Mouse (Mus musculus) CH12.LX (cell line): Measurements from ENCODE around the gene Col27a1. TPM values are rescaled to one million over a fixed set of nuclear protein-coding genes. Genes with fewer than 3 reads are reported as not detected.

Experiments used
- DNase-seq: peaks from one replicate; pipeline ENCODE4 v3.0.0-alpha.2; 2013; ENCODE audit errors: extremely low read depth
- H3K27ac ChIP-seq: 2 replicates; pipeline ENCODE4 v1.5.1; 2012; ENCODE audit warnings: low read depth, mild to moderate bottlenecking, control low read depth, moderate library complexity; ENCODE audit not compliant: insufficient read depth
- H3K27me3 ChIP-seq: replicated peaks from 2 replicates; pipeline ENCODE3; 2012; ENCODE audit warnings: inconsistent platforms
- H3K36me3 ChIP-seq, 2 experiments: replicated peaks in 1 of 2; 2 replicates each; pipeline versions ENCODE3 to v1.6.1; 2012; ENCODE audit warnings: inconsistent platforms in 1 of 2, low read length in 1 of 2, mild to moderate bottlenecking in 1 of 2, mixed read lengths in 1 of 2, moderate library complexity in 1 of 2; ENCODE audit not compliant: control insufficient read depth in 1 of 2, insufficient read depth in 1 of 2
- H3K4me1 ChIP-seq, 2 experiments: 2 replicates each; pipeline ENCODE4 v1.6.1; 2012; ENCODE audit warnings: inconsistent platforms in 1 of 2, moderate library complexity in 1 of 2; ENCODE audit not compliant: insufficient read depth in 2 of 2, control insufficient read depth in 1 of 2
- H3K4me2 ChIP-seq: 2 replicates; pipeline ENCODE4 v1.6.1; 2012; ENCODE audit warnings: low read depth, mild to moderate bottlenecking, control low read depth; ENCODE audit not compliant: poor library complexity, insufficient read depth, severe bottlenecking
- H3K4me3 ChIP-seq, 3 experiments: fragments of 150-350 bp in 1 of 3; sonication (generic) in 1 of 3; replicated peaks in 1 of 3; 2 replicates each; pipeline versions ENCODE3 to v1.5.1; 2011 to 2012; ENCODE audit warnings: low read depth in 2 of 3, low read length in 2 of 3, mild to moderate bottlenecking in 2 of 3, moderate library complexity in 2 of 3, control low read depth in 1 of 3, improper control_type of control experiment in 1 of 3, inconsistent platforms in 1 of 3, mixed read lengths in 1 of 3; ENCODE audit not compliant: poor library complexity in 1 of 3
- H3K79me2 ChIP-seq: replicated peaks from 2 replicates; pipeline ENCODE4 v1.6.1; 2012; ENCODE audit warnings: mild to moderate bottlenecking, moderate library complexity; ENCODE audit not compliant: control insufficient read depth, poor library complexity, insufficient read depth, severe bottlenecking; ENCODE audit errors: extremely low read depth
- H3K9ac ChIP-seq: 2 replicates; pipeline ENCODE4 v1.6.1; 2012; ENCODE audit warnings: low read depth, mild to moderate bottlenecking, control low read depth, moderate library complexity; ENCODE audit not compliant: insufficient read depth
- H3K9me3 ChIP-seq: replicated peaks from 2 replicates; pipeline ENCODE3; 2012; ENCODE audit warnings: low read length, inconsistent platforms, mixed read lengths
- BHLHE40 ChIP-seq: IDR thresholded peaks from 2 replicates; pipeline ENCODE4 v1.6.1; 2011; ENCODE audit warnings: mild to moderate bottlenecking, low read depth, low read length, improper control_type of control experiment
- CTCF ChIP-seq, 2 experiments: IDR thresholded peaks in 1 of 2; conservative IDR thresholded peaks in 1 of 2; 2 replicates each; pipeline ENCODE4 v1.5.1; 2011 to 2012; ENCODE audit warnings: low read depth in 2 of 2, low read length in 2 of 2, improper control_type of control experiment in 1 of 2, inconsistent platforms in 1 of 2, mild to moderate bottlenecking in 1 of 2, moderate library complexity in 1 of 2
- E2F4 ChIP-seq: IDR thresholded peaks from 2 replicates; pipeline ENCODE4 v1.6.1; 2011; ENCODE audit warnings: low read depth, low read length, improper control_type of control experiment; ENCODE audit not compliant: insufficient replicate concordance
- ELF1 ChIP-seq: IDR thresholded peaks from 2 replicates; pipeline ENCODE4 v1.6.1; 2014; ENCODE audit warnings: low read depth, mild to moderate bottlenecking, inconsistent platforms, low read length, improper control_type of control experiment
- HCFC1 ChIP-seq: IDR thresholded peaks from 2 replicates; pipeline ENCODE4 v1.6.1; 2012; ENCODE audit warnings: low read depth, mild to moderate bottlenecking, inconsistent platforms, low read length, improper control_type of control experiment
- IRF4 ChIP-seq: IDR thresholded peaks from 2 replicates; pipeline ENCODE4 v1.6.1; 2014; ENCODE audit warnings: low read depth, mild to moderate bottlenecking, inconsistent platforms, low read length, improper control_type of control experiment
- KAT2A ChIP-seq: IDR thresholded peaks from 2 replicates; pipeline ENCODE4 v1.6.1; 2012; ENCODE audit warnings: low read length, improper control_type of control experiment, inconsistent platforms; ENCODE audit not compliant: insufficient replicate concordance
- MAZ ChIP-seq: IDR thresholded peaks from 2 replicates; pipeline ENCODE4 v1.6.1; 2012; ENCODE audit warnings: low read depth, mild to moderate bottlenecking, inconsistent platforms, low read length, improper control_type of control experiment, moderate library complexity
- MEF2A ChIP-seq: IDR thresholded peaks from 2 replicates; pipeline ENCODE4 v1.6.1; 2014; ENCODE audit warnings: low read depth, mild to moderate bottlenecking, inconsistent platforms, low read length, improper control_type of control experiment, borderline replicate concordance
- NRF1 ChIP-seq: IDR thresholded peaks from 2 replicates; pipeline ENCODE4 v1.6.1; 2014; ENCODE audit warnings: low read depth, mild to moderate bottlenecking, inconsistent platforms, low read length, improper control_type of control experiment, moderate library complexity
- POLR2AphosphoS2 ChIP-seq: IDR thresholded peaks from 2 replicates; pipeline ENCODE4 v1.6.1; 2011; ENCODE audit warnings: low read depth, low read length, improper control_type of control experiment
- RAD21 ChIP-seq: IDR thresholded peaks from 2 replicates; pipeline ENCODE4 v1.6.1; 2011; ENCODE audit warnings: low read depth, mild to moderate bottlenecking, low read length, improper control_type of control experiment, moderate library complexity
- RCOR1 ChIP-seq: conservative IDR thresholded peaks from 2 replicates; pipeline ENCODE4 v1.6.1; 2012; ENCODE audit warnings: low read depth, mild to moderate bottlenecking, inconsistent platforms, low read length, improper control_type of control experiment
- SIN3A ChIP-seq: IDR thresholded peaks from 2 replicates; pipeline ENCODE4 v1.6.1; 2012; ENCODE audit warnings: low read length, improper control_type of control experiment, inconsistent platforms
- TCF12 ChIP-seq: IDR thresholded peaks from 2 replicates; pipeline ENCODE4 v1.6.1; 2014; ENCODE audit warnings: low read depth, mild to moderate bottlenecking, inconsistent platforms, low read length, improper control_type of control experiment
- USF1 ChIP-seq: IDR thresholded peaks from 2 replicates; pipeline ENCODE4 v1.6.1; 2014; ENCODE audit warnings: low read depth, mild to moderate bottlenecking, inconsistent platforms, low read length, improper control_type of control experiment
- ZC3H11A ChIP-seq: IDR thresholded peaks from 2 replicates; pipeline ENCODE4 v1.6.1; 2012; ENCODE audit warnings: low read depth, mild to moderate bottlenecking, inconsistent platforms, low read length, improper control_type of control experiment
- ZKSCAN1 ChIP-seq: IDR thresholded peaks from 2 replicates; pipeline ENCODE4 v1.6.1; 2012; ENCODE audit warnings: low read depth, inconsistent platforms, low read length, improper control_type of control experiment, borderline replicate concordance
- ZMIZ1 ChIP-seq: IDR thresholded peaks from 2 replicates; pipeline ENCODE4 v1.6.1; 2012; ENCODE audit warnings: low read depth, mild to moderate bottlenecking, inconsistent platforms, low read length, improper control_type of control experiment
- dilution Hi-C: fragments of 300-500 bp; cut with MboI; formaldehyde crosslinking; loops from 2 replicates; pipeline ENCODE4 v1.14.3; 2020; ENCODE audit warnings: low sequenced_read_pairs; ENCODE audit not compliant: extremely low pct_unique_long_range_greater_than_20kb, extremely low pct_ligation_motif_present
- in situ Hi-C: fragments of 300-500 bp; cut with MboI; formaldehyde crosslinking; loops from 3 replicates; pipeline ENCODE4 v1.14.3; 2019; ENCODE audit warnings: low sequenced_read_pairs, low pct_ligation_motif_present, low pct_unique_long_range_greater_than_20kb, mixed read lengths
- polyA plus RNA-seq: library from polyadenylated mRNA; unstranded; fragments of >175 nt; gene quantifications from 2 replicates; pipeline ENCODE4 v1.2.1, GENCODE M21; 2012; ENCODE audit warnings: low read depth; ENCODE audit not compliant: insufficient read length
- total RNA-seq, 2 experiments: library from RNA; depleted of rRNA; stranded (reverse); fragments of 300-350 nt in 1 of 2; fragments of >200 nt in 1 of 2; gene quantifications; 2 replicates each; pipeline ENCODE4 v1.2.3; 2012 to 2014

Gene Col27a1
- total and polyA plus RNA-seq, 3 experiments = 0.04 to 0.05 TPM; not detected in 1

- no peaks in the 10 kb centered on the region for H3K79me2 ChIP-seq
- dilution Hi-C loops = no loop called here
- H3K9ac ChIP-seq = no peak overlapping the region
- no peak for DNase-seq
- H3K4me1 ChIP-seq = 0 out of 4 replicates have a peak, but pooled peaks cover 0 to 3% of the 10 kb centered on the region in 2 experiments
- no peak overlapping the region for H3K27ac ChIP-seq
- TF ChIP-seq USF1 (no peak), IRF4 (no peak), KAT2A (no peak), ELF1 (no peak), ZKSCAN1 (no peak), NRF1 (no peak), MEF2A (no peak), TCF12 (no peak), SIN3A (no peak), HCFC1 (no peak)
- TF ChIP-seq, all 38 proteins: peak for 0
- Histone ChIP-seq H3K36me3 (no peaks in the 10 kb centered on the region), H3K4me2 (no peak overlapping the region), H3K27me3 (peaks cover 97% of the 10 kb centered on the region), H3K9me3 (peaks cover 5% of the 10 kb centered on the region), H3K4me3 (no peak overlapping the region)
- in situ Hi-C loops = loop anchor here (5.0 to 25.0 kb wide), 2 partner anchors 95 to 345 kb away; partner anchors contain the start of gene Tmem268
Measured at GRCm38 (mm10) chr4:63217513-63217912, 3.7 kb downstream of the Col27a1 start.

- in situ Hi-C loops = loop anchor here (5.0 to 25.0 kb wide), 2 partner anchors 93 to 343 kb away; partner anchors contain the start of gene Tmem268
- TF ChIP-seq MEF2A (no peak), ZC3H11A (no peak), ZMIZ1 (no peak)
Measured at GRCm38 (mm10) chr4:63219059-63219458, 5.3 kb downstream of the Col27a1 start.

GRCm38 (mm10) chr4:63219635-63220034 lies 5.8 kb downstream of the Col27a1 start:
- no peaks in the 10 kb centered on the region for H3K79me2 ChIP-seq
- peaks cover 98% of the 10 kb centered on the region for H3K27me3 ChIP-seq
- in situ Hi-C loops (loop anchor here (5.0 to 25.0 kb wide), 2 partner anchors 93 to 343 kb away; partner anchors contain the start of gene Tmem268), dilution Hi-C loops (no loop called here)
- no peaks in the 10 kb centered on the region for H3K36me3 ChIP-seq
- H3K4me1 ChIP-seq = 0 out of 4 replicates have a peak, but pooled peaks cover 0 to 3% of the 10 kb centered on the region in 2 experiments
- H3K9ac ChIP-seq = no peak overlapping the region
- TF ChIP-seq E2F4 = no peak
- TF ChIP-seq BHLHE40 = no peak
- no peak for TF ChIP-seq RCOR1
- no peak for TF ChIP-seq RAD21
- TF ChIP-seq CTCF (conservative IDR thresholded peaks at IDR 0.05 in 1 of 2, IDR thresholded peaks at IDR 0.05 in 1 of 2; ENCODE audit: low read depth in 2 of 2, low read length in 2 of 2) = no peak
- TF ChIP-seq MAZ = no peak
- TF ChIP-seq POLR2AphosphoS2 = no peak
- no peak for TF ChIP-seq ZC3H11A
- no peaks in the 10 kb centered on the region for H3K9me3 ChIP-seq
- H3K4me3 ChIP-seq = no peak overlapping the region
- no peak overlapping the region for H3K27ac ChIP-seq
- DNase-seq = no peak
- H3K4me2 ChIP-seq = no peak overlapping the region

More at GRCm38 (mm10) chr4:63219059-63219458, 5.3 kb downstream of the Col27a1 start:
- Histone ChIP-seq H3K9ac (no peak overlapping the region), H3K36me3 (no peaks in the 10 kb centered on the region), H3K4me2 (no peak overlapping the region), H3K79me2 (no peaks in the 10 kb centered on the region), H3K27ac (no peak overlapping the region), H3K27me3 (peaks cover 98% of the 10 kb centered on the region), H3K4me1 (0 out of 4 replicates have a peak, but pooled peaks cover 0 to 3% of the 10 kb centered on the region in 2 experiments), H3K4me3 (no peak overlapping the region), H3K9me3 (peaks cover 4% of the 10 kb centered on the region)
- dilution Hi-C loops = no loop called here
- DNase-seq = no peak
